Mouse (Mus musculus) retina, adult 2 months (tissue): ENCODE measurements around the gene Ubac2.

Source experiments
- DNase-seq: peaks from one replicate; pipeline ENCODE4 v3.0.0-alpha.2; 2012; ENCODE audit warnings: low read depth, low spot score

The Ubac2 gene

DNA sequence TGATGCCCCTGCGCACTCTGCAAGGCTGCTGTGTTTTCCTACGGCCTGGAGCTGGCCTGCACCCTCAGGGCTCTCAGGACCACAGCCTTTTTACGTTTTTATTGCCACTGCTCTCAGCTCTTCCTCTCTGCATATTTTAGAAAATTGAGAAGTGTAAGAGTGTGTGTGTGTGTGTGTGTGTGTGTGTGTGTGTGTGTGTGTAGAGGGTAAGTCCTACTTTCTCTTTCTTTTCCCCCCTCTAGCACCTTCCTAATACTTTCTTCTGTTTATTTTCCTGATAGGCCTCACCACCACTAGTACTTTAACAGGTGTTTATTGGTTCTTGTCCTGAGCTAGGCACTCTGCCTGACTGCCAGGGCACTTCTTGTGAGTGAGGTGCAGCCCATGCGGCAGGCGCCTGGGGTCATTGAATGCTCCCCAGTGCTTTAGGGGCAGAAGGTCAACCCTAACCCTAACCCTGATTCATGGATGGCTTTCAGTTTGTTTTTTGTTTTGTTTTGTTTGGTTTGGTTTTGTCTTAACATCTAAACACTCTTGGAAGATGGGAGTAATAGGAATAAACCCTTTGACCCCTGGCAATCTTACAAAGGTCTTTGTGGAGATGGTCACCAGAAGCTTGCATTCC is 16.2 kb downstream of the Ubac2 start:
- DNase-seq, result no peak

DNA sequence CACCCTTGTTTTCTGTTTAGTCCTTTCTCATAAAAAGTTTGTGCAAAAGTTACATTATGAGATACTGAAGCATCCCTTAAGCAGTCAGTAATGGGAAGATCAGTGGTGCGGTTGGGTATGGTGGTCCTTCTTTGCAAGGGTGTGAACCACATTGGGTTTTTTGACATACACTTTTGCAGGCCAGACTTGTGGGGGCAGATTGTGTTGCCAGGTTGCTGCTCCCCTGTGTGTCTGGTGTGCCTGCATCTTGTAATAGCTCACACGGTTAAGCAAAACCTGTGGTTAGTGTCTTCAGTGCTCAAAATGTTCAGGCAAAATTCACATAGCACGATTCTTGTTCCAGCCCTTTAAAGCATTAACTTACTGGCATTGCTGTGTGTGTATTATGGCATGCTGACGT is 16.9 kb downstream of the Ubac2 start:
- no peak for DNase-seq

DNA sequence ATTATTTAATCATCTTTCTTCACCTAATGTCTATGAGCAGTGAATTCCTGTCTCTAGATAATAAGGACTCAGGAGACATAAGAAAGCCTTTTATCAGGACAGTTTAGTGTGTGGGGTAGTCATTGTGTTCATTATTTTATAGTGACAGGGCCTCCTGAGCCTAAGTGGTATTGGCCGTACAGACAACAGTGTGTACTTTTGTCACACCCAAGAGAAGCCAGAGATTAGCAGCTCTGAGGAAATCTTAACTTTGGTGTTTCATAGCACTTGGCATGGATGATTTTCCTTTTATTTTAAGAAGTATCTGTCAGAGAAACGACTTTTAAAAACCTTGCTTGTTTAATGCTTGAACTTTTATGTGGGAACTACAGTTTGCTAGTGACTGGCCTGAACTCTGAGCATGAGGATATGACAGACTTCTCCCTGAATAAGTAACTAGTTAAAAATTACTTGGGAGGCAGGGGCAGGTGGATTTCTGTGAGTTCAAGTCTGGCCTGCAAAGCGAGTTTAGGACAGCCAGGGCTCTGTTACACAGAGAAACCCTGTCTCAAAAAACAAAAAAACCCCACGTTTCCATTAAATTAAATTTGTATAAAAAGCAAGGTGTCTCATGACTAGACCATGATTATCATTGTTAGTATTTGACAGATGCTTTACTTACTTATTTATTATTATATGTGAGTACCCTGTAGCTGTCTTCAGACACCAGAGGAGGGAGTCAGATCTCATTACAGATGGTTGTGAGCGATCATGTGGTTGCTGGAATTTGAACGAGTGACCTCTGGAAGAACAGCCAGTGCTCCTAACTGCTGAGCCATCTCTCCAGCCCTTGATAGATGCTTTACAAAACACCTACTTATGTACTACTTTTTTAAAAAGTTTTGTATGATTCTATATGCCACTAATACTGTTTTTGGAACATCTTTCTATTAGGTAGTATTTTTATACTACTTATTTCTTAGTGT is 18.0 kb downstream of the Ubac2 start:
- DNase-seq, result no peak

DNA sequence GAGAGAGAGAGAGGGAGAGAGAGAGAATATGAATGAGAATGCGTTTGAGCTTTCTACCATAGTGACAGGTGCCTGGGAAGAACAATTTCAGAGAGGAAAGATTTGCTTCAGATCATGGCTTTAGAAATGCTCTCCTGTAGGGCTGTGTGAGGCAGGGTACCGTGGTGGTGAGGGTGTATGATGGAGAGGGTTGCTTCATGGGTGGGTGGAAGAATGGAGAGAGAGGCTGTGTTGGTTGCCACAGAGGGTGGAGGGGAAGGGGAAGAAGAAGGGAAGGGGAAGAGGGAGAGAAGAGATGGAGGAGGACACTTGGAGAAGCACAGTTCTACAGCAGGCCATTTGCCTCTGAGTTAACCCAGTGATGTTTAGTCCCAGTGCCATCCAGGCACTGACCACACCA is 19.4 kb downstream of the Ubac2 start:
- DNase-seq, result no peak

DNA sequence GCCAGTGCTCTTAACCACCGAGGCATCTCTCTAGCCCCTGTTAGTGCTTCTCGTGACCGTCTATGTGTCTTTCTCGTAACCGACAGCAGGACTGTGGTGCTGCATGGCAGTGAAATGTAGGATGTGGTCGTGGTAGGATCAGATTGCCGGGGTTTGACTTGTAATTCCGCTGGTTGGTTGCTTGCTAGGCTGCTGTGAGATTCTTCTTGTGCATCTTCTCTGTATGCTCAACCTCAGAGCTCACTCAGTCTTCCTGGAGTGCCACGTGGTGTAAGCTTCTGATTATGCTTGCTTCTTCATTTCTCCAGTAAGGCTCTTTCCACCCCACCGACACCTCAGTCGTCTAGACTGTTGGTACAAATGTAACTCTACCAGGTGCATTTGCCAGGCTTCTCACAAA is 20.1 kb downstream of the Ubac2 start:
- DNase-seq, result no peak

DNA sequence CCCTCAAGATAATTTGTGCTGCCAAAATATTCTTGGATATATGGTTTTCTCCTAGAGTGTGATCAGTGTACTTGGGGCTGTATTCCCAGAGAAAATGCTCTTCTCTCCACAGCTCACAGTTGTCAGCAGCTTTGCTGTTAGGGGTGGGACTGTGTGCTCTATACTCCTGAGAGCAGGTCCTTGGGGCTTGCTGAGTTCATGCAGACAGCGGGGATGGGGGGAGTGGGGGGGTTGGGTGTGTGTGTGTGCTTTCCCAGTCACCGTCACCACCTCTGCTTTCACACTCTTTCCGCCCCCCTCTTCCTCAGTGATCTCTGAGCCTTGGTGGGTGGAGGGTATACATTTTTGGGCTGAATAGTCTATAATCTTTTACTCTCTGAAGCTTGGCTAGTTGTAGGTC is 20.7 kb downstream of the Ubac2 start:
- DNase-seq, result no peak

DNA sequence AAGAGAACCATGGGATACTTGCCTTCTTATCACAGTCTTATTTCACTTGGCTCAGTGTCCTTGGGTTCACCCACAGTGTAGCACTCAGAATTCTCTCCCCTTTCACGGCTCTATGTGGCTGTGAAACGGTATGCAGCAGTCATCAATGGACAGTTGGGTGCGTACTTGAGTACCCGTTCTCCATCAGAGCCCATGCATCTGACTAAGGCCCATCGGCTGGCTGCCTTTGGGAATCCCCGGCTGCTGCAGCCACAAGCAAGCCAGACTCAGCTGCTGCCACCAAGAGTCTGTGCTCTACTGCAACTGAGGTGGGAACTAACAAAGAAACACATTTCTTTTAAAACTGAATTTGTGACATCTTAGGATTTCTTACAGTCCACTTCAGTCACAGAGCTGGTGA is 23.1 kb downstream of the Ubac2 start:
- no peak for DNase-seq

DNA sequence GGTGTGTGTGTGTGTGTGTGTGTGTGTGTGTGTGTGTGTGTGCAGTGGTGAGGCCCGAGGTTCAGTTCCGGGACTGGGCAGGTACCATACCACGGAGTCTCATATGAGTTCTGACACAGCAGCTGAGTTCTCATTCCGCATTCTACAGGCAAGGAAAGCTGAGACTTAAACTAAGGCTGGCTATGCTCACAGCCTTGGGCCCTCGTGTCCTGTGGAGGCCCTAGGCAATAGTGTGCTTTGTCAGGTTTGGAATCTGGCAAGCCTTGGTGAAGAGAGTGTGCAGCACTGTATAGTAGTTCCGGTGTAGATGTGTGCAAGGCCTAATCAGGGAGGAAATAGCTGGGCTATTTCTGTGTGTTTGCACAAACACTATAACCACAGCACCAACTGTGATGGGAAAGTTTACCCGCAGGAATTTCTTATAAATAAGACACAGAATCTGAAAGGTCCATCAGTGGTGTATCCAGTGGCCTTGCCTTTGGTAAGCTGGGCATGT is 25.0 kb downstream of the Ubac2 start:
- DNase-seq, result no peak

DNA sequence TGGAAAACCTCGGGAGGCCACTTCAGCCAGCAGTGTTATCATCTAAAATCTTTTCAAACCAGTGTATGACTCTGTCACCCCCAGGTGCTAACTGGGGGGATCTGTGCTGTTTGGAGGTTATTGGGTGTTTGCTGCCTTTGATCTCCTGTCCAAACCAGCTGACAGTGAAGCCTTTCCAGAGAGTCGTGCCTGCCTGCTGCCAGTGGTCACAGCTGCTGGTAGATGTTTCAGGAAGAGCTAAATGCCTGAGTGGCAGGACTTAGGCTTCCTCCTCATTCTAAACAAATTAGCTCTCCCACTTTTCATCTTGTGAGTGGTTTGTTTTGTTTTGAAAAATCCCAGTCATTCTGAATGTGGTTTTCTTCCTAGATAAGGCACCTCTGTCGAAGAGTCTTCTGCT is 26.3 kb downstream of the Ubac2 start:
- no peak for DNase-seq

DNA sequence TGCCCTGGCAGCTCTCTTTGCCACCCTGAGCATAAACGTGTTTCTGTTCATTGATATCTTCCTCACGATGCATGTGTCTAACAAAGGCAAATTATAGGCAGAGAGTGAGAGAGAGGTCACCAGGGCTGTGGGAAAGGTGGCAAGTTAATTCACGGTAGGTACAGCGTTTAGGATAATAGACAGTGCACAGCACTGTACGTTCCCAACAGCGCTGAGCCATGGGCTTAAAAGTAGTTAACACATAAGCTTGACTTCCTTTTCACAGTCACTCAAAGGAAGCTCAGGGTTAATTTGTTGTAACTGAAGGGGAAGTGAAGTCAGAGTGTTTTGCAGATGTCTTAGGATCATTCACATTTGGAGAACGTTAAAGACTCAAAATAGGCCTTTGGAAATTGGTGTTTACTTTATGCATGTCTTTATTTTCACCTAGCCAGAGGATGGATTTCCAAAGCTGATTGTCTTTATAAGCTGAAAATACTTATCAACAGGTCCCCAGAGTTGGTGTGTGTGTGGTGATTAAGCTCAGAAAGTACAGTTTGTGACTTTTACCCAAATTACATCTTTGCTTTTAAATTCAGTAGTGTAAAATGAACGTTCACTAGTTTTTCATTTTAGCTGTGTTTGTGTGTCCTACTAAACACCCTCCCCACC is 28.0 kb downstream of the Ubac2 start:
- no peak for DNase-seq

DNA sequence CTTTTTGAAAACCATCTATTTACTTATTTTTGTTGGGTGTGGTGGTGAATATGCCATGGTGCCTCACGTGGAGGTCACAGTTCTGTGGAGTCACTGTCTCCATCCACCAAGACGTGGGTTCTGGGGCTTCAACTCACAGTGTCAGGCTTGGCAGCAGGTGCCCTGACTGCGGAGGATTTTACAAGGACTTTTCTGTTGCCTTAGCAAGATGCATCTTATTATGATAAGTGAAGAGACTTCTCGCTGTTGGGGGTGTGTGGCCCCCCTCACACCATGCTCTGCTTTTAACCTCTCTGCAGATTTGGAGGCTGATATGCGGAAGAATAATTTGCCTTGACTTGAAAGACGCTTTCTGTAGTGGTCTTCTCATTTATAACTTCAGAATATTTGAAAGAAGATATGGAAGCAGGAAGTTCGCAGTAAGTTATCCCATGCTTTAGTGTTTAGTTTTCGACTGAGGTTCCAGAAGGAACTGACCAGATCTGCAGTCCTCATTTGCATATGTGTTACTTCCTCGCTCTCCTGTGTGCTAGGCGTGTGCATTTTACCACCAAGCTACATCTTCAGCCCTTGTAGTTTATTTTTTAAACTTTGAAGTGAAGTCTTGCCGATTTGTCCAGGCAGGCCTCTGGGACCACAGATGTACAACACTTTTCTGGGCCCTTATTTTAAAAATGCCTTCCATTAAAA is 28.7 kb downstream of the Ubac2 start:
- no peak for DNase-seq

DNA sequence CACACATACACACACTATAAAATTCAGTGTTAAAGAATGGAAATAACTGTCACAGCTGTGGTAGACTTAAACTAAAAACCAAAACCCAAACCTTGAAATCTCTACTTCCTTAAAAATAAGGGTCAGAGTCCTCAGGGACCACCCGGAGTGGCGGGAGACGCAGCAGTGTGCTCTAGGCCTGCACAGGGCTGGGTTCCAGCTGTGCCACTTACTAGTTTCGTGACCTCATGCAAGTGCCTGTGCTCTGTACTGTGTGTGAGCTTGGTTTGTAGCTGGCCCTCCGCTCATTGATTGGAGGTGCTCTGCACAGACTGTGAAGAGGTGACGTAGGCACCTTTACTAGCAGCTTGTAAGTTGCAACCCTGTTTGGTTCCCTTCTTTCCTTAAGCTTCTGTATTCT is 31.4 kb downstream of the Ubac2 start:
- no peak for DNase-seq

DNA sequence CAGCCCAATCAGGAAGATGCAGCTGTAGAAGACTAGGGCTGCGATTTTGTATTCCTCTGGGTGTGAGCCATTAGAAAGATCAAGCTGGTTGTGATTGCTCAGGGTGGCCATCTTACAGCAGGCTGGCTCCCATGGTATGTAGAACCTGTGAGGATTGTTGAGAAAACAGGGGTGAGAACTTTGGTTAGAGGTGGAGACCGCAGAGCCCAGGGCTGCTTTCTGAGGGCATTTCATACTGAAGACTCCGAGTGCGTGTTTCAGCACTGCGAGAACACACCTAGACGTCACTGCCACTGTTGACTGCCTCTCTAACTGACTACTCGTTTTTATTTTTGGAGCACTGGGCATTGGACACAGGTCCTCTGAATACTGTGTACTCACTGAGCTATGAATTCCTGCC is 34.1 kb downstream of the Ubac2 start:
- no peak for DNase-seq

DNA sequence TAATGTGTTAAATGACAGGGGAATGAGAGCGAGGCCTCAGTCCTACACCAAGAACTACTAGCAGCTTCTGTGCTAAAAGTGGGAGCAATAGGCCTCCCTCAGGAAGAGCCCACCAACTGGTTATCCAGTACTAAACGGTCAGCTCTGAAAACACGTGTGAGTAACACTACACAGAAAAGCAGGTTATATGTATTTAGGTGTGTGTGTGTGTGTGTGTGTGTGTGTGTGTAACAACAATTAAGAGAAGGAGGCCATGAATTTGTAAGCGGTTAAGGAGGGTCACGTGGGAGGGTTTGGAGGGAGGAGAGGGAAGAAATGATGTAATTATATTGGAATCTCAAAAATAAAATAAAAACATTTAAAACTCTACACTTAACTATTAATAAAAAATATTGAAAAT is 36.7 kb downstream of the Ubac2 start:
- no peak for DNase-seq

DNA sequence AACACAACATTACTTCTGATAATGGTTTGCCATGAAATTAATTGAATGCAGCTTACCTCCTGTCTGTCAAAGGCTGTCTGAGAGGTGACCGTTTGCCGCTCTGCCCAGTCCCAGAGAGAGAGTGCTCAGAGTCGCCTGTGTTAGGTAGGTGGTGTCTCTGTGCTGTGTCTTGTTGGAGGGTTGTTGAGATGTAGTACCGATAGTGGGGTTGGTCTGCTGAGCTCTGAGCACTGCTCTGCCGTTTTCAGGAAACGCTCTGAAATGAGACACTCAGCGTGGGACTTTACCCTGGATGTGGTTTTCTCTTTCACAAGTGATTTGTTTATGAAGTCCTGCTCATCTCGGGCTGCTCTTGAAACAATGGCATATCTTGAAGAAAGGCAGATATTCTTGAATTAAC is 37.2 kb downstream of the Ubac2 start, which contains the start of gene Gpr18:
Gene Gpr18 (minus strand): TSS at position 161 of the 400 bp plus-strand sequence.
- no peak for DNase-seq

DNA sequence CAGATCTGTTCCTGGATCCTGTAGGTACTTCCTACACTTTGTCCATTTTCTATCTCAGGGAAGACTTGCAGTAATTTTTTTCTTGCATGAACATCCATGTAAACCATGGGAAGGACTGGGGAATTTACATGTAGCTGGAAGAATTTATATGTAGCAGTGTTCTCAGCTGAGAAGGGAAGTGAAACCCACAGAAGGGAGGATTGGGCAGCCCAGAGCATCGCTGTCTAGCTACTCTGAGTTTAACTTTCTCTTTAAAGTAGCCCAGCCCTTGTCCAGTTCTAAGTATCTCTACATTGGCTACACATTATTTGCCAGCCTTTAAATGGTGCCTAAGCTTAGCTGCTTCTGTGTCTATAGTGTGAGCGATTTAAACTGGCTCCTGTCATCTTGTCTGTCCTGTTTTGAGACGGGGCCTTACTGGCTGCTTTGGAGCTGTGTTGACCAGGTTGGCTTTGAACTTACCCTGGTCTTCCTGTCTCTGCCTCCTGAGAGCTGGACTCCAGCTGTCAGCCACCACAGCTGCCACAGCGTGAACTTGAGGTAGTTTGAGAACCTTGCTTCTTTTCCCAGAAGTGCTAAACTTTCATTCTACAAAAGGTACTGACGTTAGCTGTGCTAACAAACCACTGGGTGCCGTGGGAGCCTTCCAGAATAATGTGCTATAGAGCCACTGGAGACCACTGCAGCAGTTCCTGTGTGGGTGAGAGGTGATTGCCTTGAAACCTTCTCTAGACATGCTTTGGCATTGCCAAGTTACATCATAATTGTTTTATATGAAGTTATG is 38.1 kb downstream of the Ubac2 start:
- DNase-seq, result no peak

DNA sequence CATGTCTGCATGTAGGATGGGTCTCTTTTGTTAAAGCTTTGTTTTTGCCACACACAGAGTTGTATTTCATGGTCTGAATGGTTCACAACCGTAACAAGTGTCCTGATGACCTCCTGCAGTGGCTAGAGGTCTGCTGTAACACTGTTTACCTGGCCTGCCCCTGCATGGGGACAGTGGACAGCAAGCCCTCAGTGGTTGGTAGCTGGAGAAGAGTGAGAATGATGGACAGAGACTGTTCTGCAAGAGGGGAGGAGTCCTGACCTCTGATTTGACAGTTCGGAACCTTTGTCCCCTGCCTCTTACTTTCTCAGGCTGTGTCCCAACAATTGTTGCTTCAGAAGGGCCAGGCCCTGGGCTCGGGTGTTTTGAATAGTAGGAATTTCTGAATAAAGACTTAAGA is 39.8 kb downstream of the Ubac2 start:
- no peak for DNase-seq

DNA sequence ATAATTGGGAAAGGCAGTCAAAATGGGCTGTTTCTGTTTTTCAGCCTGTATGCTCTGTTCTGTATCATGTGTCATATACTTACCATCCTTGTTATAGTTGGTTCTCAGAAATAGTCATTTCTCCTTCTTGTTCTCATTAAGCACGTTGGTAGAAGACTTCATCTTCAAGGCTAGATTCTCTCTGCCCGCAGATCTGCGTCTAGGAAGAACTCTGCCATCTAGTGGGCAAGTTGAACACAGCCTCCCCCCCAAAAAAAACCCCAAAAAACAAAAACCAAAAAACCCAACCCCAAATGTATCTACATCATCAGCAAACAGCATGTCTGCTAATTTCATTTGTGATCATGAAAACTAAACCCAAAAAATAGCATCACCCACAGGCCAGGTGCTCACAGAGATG is 41.3 kb downstream of the Ubac2 start:
- no peak for DNase-seq

DNA sequence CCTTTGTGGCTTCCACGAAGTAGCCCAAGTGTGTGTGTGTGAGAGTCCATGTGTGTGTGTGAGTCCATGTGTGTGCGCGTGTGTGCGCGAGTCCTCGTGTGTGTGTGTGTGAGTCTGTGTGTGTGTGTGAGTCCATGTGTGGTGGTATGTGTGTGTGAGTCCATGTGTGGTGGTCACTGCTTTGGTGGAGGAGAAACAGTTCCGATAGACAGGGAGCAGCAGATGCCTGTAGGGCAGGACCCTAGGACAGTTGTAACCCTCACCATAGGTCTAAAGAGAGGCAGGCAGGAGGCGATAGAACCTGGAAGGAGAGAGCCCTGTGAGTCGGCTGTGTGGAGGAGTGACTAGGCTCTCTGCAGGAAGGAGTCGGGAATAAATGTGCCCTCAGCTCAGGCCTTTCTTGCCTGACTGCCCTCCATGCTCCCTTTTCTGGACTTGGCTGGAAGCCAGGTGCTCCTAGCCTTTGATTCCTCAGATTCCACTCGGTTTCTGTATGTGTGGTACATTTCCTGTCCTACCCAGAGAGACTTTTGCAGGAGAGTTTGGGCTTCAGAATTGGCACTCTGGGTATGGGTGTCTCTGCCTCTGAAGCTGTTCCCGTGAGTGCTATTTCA is 42.2 kb downstream of the Ubac2 start:
- DNase-seq, result no peak

DNA sequence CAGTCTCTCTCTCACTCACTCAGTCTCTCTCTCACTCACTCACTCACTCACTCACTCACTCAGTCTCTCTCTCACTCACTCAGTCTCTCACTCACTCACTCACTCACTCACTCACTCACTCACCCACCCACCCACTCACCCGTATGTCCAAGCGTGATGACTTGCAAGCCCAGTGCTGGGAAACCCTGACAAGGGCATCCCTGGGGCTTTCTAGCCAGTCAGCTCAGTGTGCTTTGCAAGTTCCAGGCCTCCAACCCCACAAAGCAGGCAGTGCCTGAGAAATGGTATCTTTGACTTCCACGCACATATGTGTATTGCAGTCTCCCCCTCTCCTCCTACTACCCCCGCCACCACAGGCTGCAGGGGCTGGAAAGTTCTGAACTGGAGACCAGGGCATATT is 43.6 kb downstream of the Ubac2 start:
- no peak for DNase-seq

DNA sequence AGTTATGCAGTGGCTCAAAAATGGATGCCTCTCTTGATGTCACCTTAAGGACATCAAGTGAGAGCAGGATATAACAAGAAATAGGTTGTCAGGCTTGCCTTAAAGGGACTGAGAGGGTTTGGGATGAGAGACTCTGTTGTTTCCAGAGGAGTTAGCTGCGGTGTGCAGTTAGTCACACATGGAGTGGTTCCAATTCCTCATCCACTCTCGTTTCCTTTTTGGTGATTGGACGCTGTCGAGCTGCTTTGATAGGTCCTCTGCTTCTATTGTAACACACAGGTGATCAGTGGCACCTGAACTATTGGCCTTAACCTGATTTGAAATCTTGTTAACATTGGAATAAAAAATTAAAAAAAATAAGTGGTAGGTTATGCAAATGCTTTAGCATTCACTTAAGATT is 44.3 kb downstream of the Ubac2 start:
- DNase-seq, result no peak
